Mouse (Mus musculus) cerebellum, adult 9-10 months (tissue): ENCODE results near the gene E2f3.

Experiments
- DNase-seq: peaks from one replicate; pipeline ENCODE4 v3.0.0; 2022

The E2f3 gene

DNA sequence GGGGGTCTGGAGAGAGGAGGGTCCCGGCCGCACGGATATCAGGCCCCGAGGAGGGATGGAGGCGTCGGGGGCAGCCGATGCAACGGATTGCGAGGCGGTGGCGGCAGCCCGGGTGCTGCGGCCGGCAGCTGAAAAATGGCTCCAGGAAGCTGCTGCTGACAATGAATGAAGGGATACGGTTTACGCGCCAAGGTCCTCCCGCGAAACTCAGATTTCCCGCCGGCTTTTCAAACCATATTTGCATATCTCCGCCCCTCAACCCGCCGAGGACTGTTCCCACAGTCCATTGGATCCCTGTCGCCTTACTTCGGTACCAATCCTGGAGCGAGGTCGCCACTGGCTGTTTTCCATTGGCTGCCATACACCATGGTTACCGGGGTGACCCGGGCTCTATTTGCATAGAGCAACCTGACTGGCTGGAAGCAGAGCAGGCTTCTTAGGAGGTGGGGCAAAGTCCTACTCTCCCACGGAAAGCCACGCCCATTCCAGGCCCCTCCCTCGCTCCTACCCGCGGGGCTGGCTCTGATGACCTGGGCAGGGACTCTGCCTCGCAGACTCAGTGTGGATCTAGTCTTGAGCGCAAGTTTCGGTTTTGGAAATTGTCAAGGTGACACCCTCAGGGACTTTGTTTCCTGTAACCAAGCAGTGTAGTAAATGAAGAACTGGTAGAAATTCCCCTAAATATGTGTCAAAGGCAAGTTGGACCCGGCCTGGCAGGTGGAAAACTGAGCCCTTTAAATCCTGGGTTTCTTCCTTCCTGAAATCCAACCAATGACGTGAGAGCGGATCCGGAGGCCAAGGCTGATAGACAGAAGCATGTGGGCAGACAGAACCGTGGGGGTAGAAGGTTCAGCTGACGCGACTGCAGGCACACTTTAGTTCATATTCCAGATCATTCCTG lies at the start of gene E2f3:
TSS of gene E2f3 (minus strand) at position 209 of the 901 bp plus-strand sequence.
- DNase-seq = peak; percentile 100

DNA sequence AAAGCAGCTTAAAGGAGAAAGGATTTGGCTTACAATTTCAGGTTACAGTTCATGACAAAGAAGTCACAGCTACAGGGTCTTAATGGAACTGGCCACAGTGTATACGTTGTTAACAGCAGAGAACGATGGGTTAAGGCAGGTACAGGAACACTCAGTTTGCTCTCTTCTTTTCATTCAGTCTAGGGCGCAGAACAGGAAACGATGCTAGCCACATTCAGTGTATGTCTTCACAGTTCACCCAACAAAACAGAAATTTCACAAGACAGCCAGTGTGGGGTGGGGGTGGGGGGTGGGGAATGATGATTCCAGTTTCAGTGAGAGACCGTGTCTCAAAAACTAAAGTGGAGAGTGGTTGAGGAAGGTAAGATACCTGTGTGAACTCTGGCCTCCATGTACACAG lies 48.7 kb upstream of the E2f3 start:
- DNase-seq = no peak

DNA sequence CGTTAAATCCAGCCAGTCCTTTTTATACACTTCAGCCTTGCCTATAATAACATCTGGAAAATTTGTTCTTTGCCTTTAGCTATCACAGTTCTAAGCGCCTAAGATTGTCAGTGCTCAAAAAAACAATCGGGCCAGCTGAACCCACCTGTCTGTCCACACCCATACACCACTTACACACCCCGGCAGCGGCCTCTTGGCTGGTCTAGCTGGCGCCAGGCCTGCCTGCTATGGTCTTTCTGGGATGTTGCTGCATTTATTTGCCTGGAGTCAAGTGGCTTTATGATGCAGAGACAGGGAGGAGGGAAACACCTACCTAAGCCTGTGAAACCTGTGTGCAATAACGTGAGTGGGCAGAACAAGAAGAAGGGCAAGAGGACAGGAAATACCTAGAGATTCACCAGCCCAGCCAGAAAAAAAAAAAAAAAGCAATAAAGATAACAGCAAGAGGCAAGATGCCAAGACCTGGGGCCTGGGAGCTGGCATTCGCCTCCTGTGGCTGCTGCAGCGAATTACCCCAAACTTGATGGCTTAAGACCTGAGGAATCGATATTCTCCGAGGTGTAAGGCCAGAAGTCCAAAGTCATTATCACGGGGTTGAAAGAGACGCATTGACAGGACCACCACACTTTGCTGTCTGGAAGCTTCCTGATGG lies 45.9 kb upstream of the E2f3 start:
- no peak for DNase-seq

DNA sequence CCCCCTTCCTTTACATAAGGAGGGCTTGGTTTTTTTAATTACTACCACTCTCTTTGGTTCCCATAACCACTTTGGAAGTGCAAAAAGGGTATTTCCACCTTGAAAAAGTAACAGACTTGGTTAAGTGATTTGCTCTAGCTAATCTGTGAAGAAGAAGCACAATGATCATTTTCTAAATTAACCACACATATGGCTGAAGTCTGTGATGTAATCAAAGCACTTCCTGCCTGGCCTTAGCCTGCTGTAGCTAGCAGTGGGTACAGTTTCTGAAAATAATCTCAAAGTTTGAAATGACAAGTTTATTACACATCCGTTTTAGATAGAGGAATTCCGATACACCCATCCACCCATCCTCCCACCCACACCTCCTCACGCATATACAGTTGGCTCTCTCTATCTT lies 42.0 kb upstream of the E2f3 start:
- DNase-seq = no peak

DNA sequence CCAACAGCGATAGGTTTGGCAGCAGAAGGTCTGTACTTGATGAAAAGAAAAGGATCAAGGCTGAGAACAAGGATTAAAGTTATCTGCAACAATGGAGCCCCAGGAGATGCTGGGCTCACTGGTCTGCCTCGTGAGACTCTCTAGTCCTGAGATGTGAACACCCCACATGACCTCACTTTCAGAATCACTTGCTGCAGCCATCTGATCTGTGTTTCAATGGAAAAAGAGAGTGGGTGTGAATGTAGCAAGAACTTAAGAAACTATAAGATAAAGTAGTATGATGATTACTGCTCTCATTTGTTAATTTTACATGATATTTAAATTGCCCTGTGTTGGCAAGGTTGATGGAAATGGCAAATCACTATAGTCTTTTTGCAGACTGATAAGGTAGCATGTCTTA lies 36.6 kb upstream of the E2f3 start:
- DNase-seq = no peak

DNA sequence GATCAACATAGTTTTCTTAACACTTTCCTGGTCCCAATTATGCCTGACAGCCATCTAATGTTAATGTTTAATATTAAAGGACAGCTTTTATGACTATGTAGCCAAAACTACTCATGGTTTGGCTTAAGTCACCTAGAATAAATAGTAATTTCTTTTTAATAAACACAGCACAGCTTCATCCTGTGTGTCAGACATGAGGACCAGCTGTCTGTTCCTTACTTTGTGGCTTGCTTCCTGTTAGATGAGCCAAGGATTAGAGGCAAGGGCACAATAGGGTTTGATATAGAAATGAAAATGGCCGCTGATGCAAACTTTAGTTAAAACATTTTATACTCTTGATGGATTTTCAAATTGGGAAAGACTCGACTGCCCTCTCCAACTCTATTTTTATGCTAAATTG lies 32.7 kb upstream of the E2f3 start:
- no peak for DNase-seq

DNA sequence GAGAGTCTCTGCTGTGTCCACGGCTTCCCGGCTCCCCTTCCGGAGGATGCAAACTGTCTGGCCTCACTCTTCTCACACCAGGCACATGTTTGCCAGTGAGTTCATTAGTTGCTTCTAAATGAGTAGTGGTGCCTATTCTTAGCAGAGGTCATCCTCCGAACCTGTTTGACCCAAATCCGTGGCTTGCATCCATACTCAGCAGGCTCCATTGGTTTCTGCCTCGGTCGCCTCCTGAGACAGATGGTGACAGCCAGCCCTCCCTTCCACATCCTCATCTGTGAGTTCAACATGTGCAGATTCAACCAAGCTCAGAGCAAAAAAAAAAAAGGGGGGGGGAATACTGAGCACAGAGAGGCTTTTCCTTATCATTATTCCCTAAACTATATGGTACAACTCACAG lies 31.7 kb upstream of the E2f3 start:
- no peak for DNase-seq

DNA sequence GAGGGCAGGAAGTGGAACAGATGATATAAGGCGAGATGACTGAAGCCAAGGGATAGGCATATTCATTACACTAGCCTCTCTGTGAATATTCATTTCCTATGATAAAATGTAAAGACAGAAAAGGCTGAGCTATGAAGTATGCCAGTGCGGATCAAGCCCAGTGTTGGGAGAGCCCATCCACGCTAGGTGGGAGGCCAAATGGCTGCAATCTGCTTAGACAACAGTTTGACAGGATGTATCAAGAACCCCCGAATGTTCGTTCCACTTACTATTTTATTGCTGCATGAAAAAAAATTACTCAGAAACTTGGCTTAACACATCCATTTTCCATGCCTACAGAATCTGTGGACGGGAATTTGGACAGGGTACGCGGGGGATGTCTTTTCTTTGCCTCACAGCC lies 28.7 kb upstream of the E2f3 start:
- no peak for DNase-seq

DNA sequence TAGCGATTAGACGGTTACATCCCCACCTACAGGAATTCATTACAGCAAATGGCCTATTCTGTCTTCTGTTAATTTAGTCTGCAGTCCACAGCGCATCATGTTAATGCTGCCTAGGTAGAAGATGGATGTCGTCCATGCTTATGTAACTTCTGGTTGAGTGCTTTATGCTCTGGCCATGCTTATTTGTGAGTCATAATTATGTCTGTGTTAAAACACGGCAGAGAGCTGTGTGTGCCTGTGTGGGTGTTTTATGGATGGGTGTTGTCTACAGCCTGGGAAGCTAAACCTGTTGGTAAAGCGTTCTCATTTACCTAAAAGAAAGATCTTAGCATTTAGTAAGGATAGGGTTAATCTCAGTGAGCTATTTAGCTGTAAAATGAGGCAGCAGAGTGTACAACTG lies 26.4 kb upstream of the E2f3 start:
- DNase-seq = no peak

DNA sequence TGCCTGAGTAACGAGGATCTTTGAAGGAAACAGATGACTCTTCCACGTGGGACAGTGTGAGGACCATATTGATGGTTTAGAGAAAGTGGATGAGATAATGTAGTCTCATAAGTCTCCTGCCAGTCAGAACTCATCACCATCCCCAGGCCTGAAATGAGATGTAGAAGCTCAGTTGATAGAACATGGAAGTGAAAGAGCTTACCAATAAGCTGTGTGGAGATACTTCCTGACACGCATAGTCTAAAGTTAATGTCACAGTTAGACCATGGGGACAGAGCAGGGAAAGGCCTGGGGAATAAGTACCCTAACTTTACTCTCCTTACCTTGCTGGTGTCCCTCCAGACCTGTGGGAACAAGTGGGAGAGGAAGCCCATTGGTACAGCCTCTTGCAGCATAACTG lies 22.9 kb upstream of the E2f3 start:
- DNase-seq = no peak

DNA sequence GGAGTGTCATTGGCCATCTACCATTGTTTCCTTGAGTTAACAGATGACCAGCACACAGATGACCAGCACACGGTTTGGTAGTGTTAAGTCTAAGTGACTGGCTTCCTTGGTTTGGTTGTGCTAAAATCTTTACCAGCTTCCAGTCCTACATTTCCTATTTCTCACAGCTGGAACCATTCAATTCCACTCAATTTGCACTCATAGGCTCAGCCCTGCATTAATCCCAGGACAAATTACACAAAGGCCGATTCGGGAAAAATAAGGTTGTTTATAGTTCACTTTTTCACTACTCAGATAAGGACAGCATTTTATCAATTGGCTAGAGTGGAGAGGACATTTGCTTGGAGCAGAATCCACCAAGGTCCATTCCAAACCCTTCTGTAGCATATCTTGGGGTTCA lies 19.6 kb upstream of the E2f3 start:
- DNase-seq = no peak

DNA sequence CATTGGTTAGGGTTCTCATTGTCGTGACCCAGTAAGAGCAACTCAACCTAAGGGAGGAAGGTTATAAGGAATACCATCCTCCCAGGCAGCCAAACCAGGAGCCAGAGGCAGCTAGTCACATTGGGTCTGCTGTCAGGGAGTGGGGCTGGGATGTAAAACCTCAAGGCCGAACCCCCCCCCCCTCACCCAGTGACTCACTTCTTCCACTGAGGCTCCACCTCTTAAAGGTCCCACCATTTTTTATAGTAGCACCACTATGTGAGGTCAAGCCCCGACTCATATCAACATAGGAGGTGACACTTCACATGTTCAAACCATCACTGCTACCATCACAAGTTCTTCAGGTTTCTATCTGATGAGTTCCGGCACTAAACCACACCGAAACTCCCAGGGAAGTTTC lies 19.0 kb upstream of the E2f3 start:
- no peak for DNase-seq

DNA sequence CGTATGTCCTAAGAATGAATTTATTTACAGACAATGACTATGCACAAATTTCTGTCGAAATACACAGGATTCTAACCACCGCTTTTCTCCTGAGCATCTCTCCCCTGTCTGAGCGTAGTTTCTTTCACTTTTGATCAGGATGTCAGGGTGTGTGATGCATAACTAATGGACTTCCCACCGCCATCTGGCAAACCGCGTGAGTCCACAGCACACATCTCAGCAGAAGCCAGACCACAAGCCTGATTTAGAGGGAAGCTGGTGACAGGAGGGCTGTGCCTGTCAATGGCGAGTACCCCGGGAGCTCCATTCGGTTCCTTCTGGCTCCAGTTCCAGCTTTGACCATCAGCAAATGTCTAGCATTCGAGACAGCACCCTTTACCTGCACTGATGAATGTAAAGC lies 17.3 kb upstream of the E2f3 start:
- peak; percentile 87 for DNase-seq

DNA sequence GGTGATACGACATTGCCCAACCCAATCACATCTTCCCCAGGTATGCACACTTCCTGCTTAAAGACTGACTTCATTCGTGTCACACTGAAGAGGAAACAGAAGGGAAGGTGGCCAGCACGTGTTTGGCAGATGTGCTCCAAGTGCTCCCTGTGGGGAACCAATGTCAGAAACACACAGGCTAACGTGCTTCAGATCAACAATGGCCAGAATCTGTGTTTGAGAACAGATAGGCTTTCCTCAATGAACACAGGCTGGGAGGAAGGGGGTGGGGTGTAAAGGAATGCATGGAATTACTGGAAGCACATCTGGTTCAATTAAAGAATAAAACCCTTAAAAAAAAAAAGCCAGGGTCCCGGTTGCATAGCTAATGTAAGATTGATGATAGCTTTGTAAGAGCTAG lies 15.2 kb upstream of the E2f3 start:
- no peak for DNase-seq

DNA sequence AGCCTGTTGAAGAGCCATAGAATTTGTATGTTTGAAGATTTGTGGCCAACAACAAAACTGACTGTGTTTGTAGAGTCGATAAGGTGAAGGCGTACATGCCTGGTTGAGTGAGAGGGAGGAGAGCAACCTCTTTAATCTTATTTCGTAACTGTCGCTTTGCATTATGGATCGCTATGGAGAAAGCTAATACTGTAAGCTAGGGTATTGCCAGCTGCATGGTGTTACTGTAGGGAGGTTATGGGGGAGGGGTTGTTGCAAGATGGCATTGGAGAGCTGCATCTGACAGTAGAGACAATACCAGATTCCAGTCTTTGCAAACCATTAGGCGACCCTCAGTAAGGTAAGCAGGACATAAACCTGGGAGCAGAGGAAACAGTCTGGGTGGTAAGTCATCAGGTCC lies 2.1 kb upstream of the E2f3 start:
- no peak for DNase-seq

DNA sequence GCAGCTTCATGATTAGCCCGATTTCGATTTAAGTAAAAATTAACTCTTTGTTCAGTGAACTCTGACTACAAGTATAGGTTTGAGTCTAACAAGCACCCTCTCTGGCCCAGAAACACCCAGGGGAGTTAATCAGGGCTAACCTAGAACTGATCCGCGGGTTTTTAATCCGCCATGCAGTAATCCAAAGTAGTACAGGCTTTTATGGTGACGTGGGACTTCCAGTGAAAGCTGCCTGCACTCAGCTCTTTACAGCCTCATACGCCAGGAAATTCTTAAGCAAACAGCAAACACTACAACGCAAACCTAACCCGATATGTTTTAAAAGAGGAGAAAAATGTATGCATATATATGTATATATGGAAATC lies 875 bp upstream of the E2f3 start:
- DNase-seq = no peak

DNA sequence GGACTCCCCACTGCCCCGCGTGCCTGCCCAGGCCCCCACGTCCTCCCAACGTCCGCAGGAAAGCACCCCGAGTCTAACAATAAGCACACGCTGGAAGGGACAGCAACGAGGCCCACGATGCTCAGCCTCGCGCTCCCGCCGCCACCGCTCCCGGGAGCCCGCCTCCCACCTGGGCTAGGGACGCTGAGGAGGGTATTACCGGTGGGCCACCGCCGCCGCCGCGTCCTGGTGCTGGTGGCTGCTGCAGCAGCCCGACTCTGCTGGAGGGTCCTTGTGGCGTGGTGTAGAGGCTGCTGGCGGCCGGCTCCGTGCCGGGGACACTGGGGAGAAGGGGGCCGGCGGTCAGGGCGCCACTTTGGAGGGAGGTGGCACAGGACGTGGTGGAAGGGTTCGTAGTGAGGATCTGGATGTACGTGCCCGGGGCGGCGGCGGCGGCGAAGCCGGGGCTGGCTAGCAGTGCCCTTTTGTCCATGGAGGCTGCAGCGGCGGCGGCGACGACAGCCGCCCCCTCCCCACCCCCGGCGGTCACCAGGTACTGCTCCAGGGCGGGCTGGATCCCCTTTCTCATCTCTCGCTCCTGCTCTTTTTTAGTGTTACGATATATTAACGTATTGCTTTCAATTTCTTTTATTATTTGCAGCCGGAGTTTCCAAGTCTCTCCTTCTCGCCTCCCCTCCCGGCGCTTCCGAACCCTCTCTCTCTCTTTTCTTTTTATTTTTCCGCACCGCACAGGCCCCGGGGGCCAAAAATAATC lies 585 bp downstream of the E2f3 start:
- peak; percentile 50 for DNase-seq

DNA sequence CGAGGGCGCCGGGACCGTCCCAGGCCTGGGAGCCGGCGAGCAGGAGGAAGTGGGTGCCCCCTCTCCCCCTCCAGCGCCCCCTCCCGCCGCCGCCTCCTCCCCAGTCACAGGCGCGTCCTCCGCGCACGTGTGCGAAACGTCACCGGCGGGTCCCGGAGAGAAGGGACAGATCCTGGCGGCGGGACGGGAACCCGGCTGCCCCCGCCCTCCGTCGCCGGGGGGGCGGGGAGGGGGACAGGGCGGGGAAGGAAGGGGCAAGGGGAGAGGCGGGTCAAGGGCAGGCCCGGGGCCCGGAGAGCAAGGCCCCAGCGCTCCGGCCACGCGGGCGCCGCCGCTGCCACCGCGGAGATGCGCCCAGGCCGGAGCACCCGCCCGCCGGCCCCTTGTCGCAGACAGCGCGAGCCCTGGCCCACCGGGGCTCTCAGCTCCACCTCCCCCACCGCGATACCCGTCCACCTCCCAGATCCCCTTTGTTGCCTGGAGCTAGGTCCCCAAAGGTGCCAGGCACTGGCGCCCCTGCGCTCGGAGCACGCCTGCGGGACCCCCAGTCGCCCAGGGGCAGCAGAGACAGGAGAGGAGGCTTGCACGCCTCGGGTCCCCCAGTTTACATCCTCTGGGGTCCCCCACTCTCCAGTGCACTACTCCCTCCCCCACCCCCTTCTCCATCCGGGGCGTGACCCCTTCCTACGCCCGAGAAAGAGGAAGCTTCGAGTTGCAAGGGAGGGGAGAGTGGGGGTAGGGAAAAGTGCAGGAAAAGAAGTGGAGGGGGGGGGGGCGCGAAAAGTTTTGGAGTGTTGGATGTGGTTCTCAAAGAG lies 1.4 kb downstream of the E2f3 start:
- peak; percentile 55 for DNase-seq

DNA sequence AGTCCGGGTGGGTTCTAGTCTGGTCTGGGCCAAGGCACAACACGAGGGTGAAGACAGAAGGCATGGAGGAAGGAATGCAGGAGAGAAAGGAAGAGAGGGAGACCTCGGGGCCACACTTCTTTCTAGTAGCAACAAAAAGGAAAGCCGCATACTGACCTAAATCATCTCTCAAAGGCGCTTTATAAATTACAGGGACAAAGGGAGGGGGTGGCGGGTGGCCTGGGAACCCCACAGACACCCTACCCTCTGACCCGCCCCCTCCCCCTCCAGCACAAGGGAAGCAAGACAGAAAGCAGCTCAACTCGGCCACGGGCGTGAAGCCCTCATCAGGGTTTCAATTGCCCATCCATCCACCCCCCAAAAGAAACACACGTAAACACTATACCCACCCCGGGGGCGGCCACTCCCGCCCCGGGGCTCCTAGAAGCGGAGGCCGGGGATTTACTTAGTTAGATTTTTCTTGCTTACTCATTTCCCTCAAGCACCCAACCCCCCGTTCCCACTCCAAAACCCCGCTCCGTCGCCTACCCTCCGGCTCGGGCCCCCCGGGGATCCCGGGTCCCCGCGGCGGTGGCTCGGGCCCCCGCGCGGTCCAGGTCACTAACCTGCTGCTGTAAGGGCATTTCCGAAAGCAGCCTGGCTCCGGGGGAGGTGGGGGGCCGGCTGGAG lies 2.2 kb downstream of the E2f3 start:
- DNase-seq = peak; percentile 53

DNA sequence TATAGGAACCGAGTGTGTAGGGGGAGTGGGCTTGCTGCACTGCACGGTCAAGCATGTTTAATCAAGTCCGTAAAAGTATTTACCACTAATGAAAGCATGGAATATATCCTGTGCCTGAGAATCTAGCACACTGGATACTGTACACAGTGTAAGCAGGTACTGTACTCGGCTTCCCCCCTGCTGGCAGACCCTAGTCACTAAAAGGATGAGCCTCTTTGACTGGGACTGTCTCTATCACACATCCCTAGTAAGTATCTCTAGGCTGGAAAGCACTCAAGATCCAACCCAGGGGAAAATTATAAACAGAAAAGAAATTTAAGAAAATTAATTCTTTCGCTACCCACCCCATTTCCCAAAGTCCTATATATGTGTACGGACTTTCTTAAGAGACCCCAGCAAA lies 2.8 kb downstream of the E2f3 start:
- peak; percentile 45 for DNase-seq

DNA sequence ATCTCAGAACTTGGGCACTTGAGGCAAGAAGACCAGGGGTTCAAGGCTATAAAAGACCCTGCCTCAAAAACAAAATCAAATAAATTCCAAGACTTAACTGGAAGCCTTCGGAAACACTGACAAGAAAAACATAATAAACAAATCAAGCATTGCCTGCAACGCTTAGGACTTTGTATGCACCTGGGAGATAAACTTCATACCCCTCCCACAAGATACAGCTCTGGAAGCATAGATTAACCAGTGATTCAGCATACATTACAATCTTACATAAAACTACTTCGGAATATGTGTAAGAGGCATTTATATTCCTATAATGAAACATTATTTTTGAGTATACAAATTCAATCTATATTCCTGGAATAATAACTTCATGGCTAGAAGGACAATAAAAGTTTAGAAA lies 3.5 kb downstream of the E2f3 start:
- no peak for DNase-seq

DNA sequence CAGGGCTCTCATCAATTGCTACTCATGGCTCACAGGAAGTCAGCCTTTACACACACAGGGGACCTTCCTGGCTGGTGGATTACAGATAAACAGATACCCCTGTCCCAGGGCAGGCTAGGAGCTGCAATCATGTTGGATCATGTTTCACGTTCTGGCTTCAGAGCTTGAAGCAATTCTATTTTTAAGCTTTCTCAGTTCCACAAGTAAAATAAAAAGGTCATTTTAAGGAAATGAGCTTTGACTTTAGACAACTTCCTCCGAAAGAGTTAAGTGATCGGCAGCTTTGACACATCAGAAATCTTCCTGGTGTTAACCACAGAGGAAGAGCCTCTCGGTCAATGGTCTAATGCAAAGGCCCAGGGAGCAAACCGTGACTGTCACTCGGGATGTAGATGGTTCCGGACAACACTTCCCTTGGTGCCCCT lies 6.7 kb downstream of the E2f3 start:
- no peak for DNase-seq
